Mouse (Mus musculus) liver, adult 2 months (tissue): Measurements from ENCODE around the gene Sned1. TPM values are rescaled to one million over a fixed set of nuclear protein-coding genes. Genes with fewer than 3 reads are reported as not detected.

Experiments used
- DNase-seq: peaks from one replicate; pipeline ENCODE4 v3.0.0-alpha.2; 2011; ENCODE audit warnings: low read depth, low spot score; ENCODE audit errors: extremely low read depth
- H3K27ac ChIP-seq: fragments of 200-500 bp; replicated peaks from 2 replicates; pipeline ENCODE4 v1.5.1; 2012; ENCODE audit warnings: low read depth, mild to moderate bottlenecking, control low read depth, inconsistent platforms, low read length; ENCODE audit not compliant: insufficient read depth
- H3K27me3 ChIP-seq: fragments of 200-500 bp; 2 replicates; pipeline ENCODE4 v1.6.1; 2012; ENCODE audit warnings: mild to moderate bottlenecking, moderate library complexity, low read length, inconsistent platforms; ENCODE audit not compliant: control insufficient read depth, insufficient read depth
- H3K36me3 ChIP-seq: fragments of 200-500 bp; 2 replicates; pipeline ENCODE4 v1.6.1; 2012; ENCODE audit warnings: low read length, inconsistent platforms; ENCODE audit not compliant: control insufficient read depth, insufficient read depth
- H3K4me1 ChIP-seq: fragments of 200-500 bp; 2 replicates; pipeline ENCODE4 v1.6.1; 2011; ENCODE audit warnings: low read length; ENCODE audit not compliant: control insufficient read depth, insufficient read depth
- H3K4me3 ChIP-seq: fragments of 200-500 bp; 2 replicates; pipeline ENCODE4 v1.5.1; 2011; ENCODE audit warnings: low read depth, mild to moderate bottlenecking, control low read depth, low read length, moderate library complexity; ENCODE audit not compliant: insufficient read depth
- H3K79me2 ChIP-seq: fragments of 200-500 bp; 2 replicates; pipeline ENCODE4 v1.6.1; 2012; ENCODE audit warnings: inconsistent platforms, mild to moderate bottlenecking, low read length, moderate library complexity; ENCODE audit not compliant: control insufficient read depth, insufficient read depth
- H3K9ac ChIP-seq: fragments of 200-500 bp; 2 replicates; pipeline ENCODE4 v1.6.1; 2012; ENCODE audit warnings: low read depth, mild to moderate bottlenecking, control low read depth, inconsistent platforms, low read length
- CTCF ChIP-seq: fragments of 200-500 bp; IDR thresholded peaks from 2 replicates; pipeline ENCODE4 v1.5.1; 2011; ENCODE audit warnings: low read depth, low read length, control low read depth
- POLR2A ChIP-seq: fragments of 200-500 bp; IDR thresholded peaks from 2 replicates; pipeline ENCODE4 v1.6.1; 2011; ENCODE audit warnings: low read length, control low read depth; ENCODE audit not compliant: insufficient read depth; ENCODE audit errors: extremely low read depth
- WGBS: fragments of 180-500 bp; shearing (Covaris S2); methylation state at CpG from one replicate; pipeline ENCODE4 v1.1.7; 2018; 5-methylcytosine and 5-hydroxymethylcytosine counted together
- polyA plus RNA-seq: library from polyadenylated mRNA; depleted of rRNA; stranded (reverse); fragments of >200 nt; gene quantifications from 2 replicates; pipeline ENCODE4 v1.2.3, GENCODE M21; 2012
- total RNA-seq: library from RNA; depleted of rRNA; stranded (reverse); fragments of >200 nt; gene quantifications from 2 replicates; pipeline ENCODE4 v1.2.3, GENCODE M21; 2014

Gene Sned1
- total and polyA plus RNA-seq, 2 experiments: 5.3 to 8.4 TPM

DNA sequence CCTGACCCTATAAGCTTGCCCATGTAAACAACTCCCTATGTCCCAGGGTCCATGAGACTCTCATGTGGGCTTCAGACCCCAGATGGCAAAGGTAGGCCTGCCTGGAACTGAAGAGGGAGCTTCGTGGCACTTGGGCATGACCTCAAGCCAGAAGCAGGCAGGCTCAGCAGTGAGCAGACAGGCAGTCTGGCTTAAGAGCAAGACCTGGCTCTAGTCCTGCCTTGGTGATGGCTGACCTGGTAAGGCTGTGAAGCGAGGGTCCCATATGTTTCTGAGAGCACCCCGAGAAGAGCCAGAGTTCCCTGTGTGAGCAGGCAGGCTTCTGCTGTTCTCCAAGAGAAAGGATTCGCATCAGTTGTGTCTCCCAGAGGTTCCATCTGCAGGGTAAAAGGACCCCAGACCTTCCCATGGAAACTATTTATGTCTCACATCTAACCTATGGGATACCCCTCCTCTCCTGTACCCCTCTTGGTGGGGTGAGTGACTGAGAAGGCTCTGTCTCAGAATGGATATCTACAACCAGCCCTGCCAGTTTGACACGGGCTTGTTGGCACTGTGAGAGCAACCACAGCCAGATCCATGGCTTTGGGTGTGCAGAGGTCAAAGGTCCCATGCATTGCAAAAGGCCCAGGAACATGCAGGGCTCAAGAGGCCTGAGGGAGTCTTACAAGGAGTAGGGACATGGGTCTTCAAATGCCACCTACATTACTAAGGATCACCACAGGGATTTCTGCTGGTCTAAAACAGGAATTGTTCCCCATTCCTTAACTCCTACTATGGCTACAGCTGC lies 9.7 kb upstream of the Sned1 start:
- no peaks in the 10 kb centered on the region for H3K79me2 ChIP-seq
- DNase-seq: peak; percentile 83
- no peaks in the 10 kb centered on the region for H3K4me1 ChIP-seq
- no peak overlapping the region for H3K27ac ChIP-seq
- H3K27me3 ChIP-seq: no peaks in the 10 kb centered on the region
- H3K36me3 ChIP-seq: no peaks in the 10 kb centered on the region
- H3K4me3 ChIP-seq: no peak overlapping the region
- no peak for TF ChIP-seq POLR2A
- TF ChIP-seq CTCF: no peak
- H3K9ac ChIP-seq: no peak overlapping the region
- 65% methylated on average over 5 of the region's 5 CpGs for WGBS

DNA sequence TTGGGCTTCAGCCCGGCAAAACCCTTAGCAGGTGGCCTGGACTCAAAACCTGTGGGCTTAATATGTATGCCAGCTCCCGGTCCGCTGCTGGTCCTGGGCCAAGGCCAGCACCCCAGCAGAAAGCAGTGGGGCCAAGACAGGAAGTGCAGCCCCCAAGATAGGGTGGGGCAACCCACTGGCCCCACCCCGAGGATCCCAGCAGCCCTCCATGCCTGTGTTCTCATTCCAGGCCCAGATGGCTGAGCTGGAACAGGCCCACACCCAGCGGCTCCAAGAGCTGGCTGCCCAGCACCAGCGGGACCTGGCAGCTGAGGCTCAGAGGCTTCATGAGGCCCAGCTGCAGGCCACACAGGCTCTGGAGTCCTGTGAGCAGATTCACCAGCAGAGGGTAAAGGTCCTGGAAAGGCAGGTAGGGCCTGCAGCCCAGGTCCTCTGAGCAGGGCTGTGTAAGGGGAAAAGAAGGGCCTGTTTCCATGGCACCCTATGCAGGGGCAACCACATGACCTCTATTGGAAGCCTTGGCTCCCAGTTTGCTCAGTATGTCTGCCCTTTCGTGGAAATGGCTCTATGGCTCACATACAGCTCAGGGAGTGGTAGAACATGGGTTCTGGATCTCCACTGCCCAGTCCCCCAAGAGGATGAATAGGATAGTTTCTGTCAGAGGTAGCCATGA lies 8.2 kb upstream of the Sned1 start:
- Histone ChIP-seq H3K27me3 (no peaks in the 10 kb centered on the region), H3K4me1 (no peaks in the 10 kb centered on the region), H3K27ac (no peak overlapping the region), H3K36me3 (no peaks in the 10 kb centered on the region), H3K79me2 (no peaks in the 10 kb centered on the region), H3K4me3 (no peak overlapping the region), H3K9ac (no peak overlapping the region)
- WGBS: 79% methylated on average over 7 of the region's 7 CpGs
- DNase-seq: no peak
- TF ChIP-seq CTCF (no peak), POLR2A (no peak)

DNA sequence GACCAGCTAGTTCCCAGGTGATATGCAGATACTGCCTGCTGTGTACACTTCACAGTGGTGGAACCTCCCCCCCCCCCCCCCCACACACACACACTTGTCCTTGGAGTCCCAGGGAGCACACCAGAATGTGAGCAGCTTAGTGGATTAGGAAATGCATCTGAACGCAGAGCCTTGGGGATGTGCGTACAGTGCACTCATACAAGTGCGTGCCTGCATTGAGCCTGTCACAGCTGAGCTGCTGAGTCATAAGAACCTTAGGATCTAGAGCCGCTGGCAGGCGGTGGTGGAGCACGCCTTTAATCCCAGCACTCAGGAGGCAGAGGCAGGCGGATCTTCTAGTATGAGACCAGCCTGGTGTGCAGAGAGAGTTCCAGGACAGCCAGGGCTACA lies 7.7 kb upstream of the Sned1 start:
- Histone ChIP-seq H3K27ac (no peak overlapping the region), H3K27me3 (no peaks in the 10 kb centered on the region), H3K4me3 (no peak overlapping the region), H3K9ac (no peak overlapping the region), H3K36me3 (no peaks in the 10 kb centered on the region), H3K79me2 (no peaks in the 10 kb centered on the region), H3K4me1 (no peaks in the 10 kb centered on the region)
- DNase-seq: no peak
- WGBS: 96% methylated on average over 7 of the region's 7 CpGs
- no peak for TF ChIP-seq POLR2A
- TF ChIP-seq CTCF: no peak

DNA sequence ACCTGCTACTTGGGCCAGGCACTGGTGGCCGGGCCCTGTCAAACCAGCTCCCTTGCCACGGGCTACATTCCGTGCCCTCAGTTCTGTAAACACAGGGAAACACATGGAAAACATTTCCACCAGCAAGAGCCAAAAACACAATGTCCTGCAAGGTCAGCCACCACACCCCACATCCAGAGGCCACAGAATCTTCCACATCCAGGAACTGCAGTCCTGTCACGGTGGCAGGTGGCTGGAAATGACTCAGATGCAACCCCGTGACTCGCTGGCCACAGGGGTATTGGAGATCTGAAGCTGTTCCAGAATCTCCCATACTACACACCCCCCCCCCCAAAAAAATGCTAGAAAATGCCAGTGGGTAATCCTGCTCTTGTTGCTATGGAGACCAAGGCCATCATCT lies 6.4 kb upstream of the Sned1 start:
- no peaks in the 10 kb centered on the region for H3K36me3 ChIP-seq
- peak; percentile 54 for DNase-seq
- H3K27ac ChIP-seq: no peak overlapping the region
- H3K79me2 ChIP-seq: no peaks in the 10 kb centered on the region
- no peak overlapping the region for H3K9ac ChIP-seq
- H3K27me3 ChIP-seq: no peaks in the 10 kb centered on the region
- 52% methylated on average over 6 of the region's 6 CpGs for WGBS
- TF ChIP-seq CTCF: no peak
- TF ChIP-seq POLR2A: no peak
- no peaks in the 10 kb centered on the region for H3K4me1 ChIP-seq
- no peak overlapping the region for H3K4me3 ChIP-seq

DNA sequence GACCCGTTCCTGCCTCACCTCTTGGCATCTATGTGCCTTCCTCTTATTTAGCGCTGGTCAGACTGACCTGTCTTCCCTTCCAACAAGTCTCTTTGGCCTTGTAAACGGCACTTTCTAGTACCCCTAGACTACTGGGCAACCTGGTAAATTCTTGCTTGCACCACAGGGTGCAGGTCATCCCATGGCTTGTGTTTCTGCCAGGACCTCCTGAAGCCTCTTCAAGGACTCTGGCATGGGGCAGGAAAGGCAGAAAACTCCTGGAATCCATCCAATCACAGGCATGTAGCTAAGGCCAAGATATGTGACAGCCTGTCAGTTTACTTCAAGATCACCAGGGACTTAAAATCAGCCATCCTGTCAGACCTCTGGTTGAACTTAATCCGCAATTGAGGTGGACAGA lies 6.0 kb upstream of the Sned1 start:
- H3K27ac ChIP-seq: no peak overlapping the region
- H3K4me1 ChIP-seq: no peaks in the 10 kb centered on the region
- TF ChIP-seq CTCF (no peak), POLR2A (no peak)
- no peak for DNase-seq
- no peak overlapping the region for H3K9ac ChIP-seq
- no peaks in the 10 kb centered on the region for H3K79me2 ChIP-seq
- H3K4me3 ChIP-seq: no peak overlapping the region
- WGBS: 82% methylated on average over 4 of the region's 4 CpGs
- H3K27me3 ChIP-seq: no peaks in the 10 kb centered on the region
- no peaks in the 10 kb centered on the region for H3K36me3 ChIP-seq

DNA sequence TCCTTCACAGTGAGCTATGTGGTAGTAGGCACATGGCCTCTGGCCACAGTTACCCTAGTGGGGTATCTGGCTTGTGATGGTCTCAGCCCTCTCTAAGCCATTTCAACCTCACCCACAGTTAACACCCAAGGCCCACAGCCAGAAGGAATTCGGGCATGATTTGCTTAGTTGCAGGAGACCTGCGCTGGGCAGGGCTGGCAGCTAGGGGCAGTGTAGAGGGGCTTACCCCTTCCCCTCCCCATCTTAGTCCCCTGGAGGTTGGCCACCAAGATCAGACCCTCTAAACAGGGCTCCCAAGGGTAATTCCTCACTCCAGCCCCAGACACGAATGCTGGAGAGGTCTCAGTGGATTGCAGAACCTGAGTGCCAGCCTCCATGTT lies 894 bp downstream of the Sned1 start:
- TF ChIP-seq CTCF (peak; percentile 31), POLR2A (no peak)
- Histone ChIP-seq H3K9ac (peak overlapping the region; percentile 60), H3K79me2 (peaks cover 10% of the 10 kb centered on the region; the same call in 1 of the 2 replicates), H3K27me3 (no peaks in the 10 kb centered on the region), H3K4me1 (peaks cover 6% of the 10 kb centered on the region), H3K36me3 (no peaks in the 10 kb centered on the region), H3K27ac (no peak overlapping the region), H3K4me3 (peak overlapping the region; percentile 60)
- 64% methylated on average over 3 of the region's 3 CpGs for WGBS
- DNase-seq: no peak
